Mouse (Mus musculus) heart, embryonic 16.5 days (tissue): ENCODE measurements around the gene Wdr19. TPM values are rescaled to one million over a fixed set of nuclear protein-coding genes. Genes with fewer than 3 reads are reported as not detected.
"Not testable (repeated sequence)": the region's sequence is repeated elsewhere in the genome, so short reads cannot be mapped to it uniquely, and the experiment has no call there.

Experiments
- ATAC-seq: fragments of 200-750 bp; cut with Nextera tagmentation; replicated peaks from 2 replicates; pipeline ENCODE4 v1.8.0; 2017; ENCODE audit warnings: moderate number of reproducible peaks; ENCODE audit not compliant: insufficient read depth, low FRiP score; ENCODE audit errors: extremely low read depth
- H3K27ac ChIP-seq: fragments of 300-500 bp; sonication (generic); 2 replicates; pipeline ENCODE4 v1.5.1; 2014; ENCODE audit warnings: mild to moderate bottlenecking, low read length, control low read depth, moderate library complexity
- H3K27me3 ChIP-seq: fragments of 300-500 bp; sonication (generic); 2 replicates; pipeline ENCODE4 v1.6.1; 2014; ENCODE audit warnings: low read length, mixed read lengths; ENCODE audit not compliant: control insufficient read depth, insufficient read depth
- H3K36me3 ChIP-seq: fragments of 300-500 bp; sonication (generic); 2 replicates; pipeline ENCODE4 v1.6.1; 2014; ENCODE audit not compliant: control insufficient read depth, insufficient read depth
- H3K4me1 ChIP-seq: fragments of 300-500 bp; sonication (generic); 2 replicates; pipeline ENCODE4 v1.6.1; 2014; ENCODE audit warnings: low read length, mixed read lengths; ENCODE audit not compliant: control insufficient read depth, insufficient read depth
- H3K4me2 ChIP-seq: fragments of 300-500 bp; sonication (generic); 2 replicates; pipeline ENCODE4 v1.6.1; 2014; ENCODE audit warnings: low read depth, mild to moderate bottlenecking, control low read depth, low read length
- H3K4me3 ChIP-seq: fragments of 300-500 bp; sonication (generic); 2 replicates; pipeline ENCODE4 v1.5.1; 2014; ENCODE audit warnings: mild to moderate bottlenecking, control low read depth, low read length
- H3K9ac ChIP-seq: fragments of 300-500 bp; sonication (generic); 2 replicates; pipeline ENCODE4 v1.6.1; 2014; ENCODE audit warnings: low read length, control low read depth
- H3K9me3 ChIP-seq: fragments of 300-500 bp; sonication (generic); replicated peaks from 2 replicates; pipeline ENCODE4 v1.6.1; 2016; ENCODE audit warnings: low read length; ENCODE audit not compliant: control insufficient read depth
- WGBS: fragments of 180-500 bp; shearing (Covaris S2); extraction: QIAGEN DNeasy Blood & Tissue Kit; methylation state at CpG from one replicate; pipeline ENCODE4 v1.1.7; 2014; 5-methylcytosine and 5-hydroxymethylcytosine counted together
- polyA plus RNA-seq: library from polyadenylated mRNA; unstranded; fragments of >200 nt; fragmentation: Nextera tagmentation; extraction: Ambion mirVana; gene quantifications from 2 replicates; pipeline ENCODE4 v1.2.1, GENCODE M21; 2015

Gene Wdr19
- polyA plus RNA-seq, 1 experiment from 2014 or later, result 5.0 TPM

- 94% methylated on average over 3 of the region's 3 CpGs for WGBS
- Histone ChIP-seq H3K27ac (no peak overlapping the region), H3K36me3 (peaks cover 20% of the 10 kb centered on the region), H3K4me1 (no peaks in the 10 kb centered on the region), H3K9me3 (0 out of 2 replicates have a peak, but pooled peaks cover 3% of the 10 kb centered on the region), H3K4me3 (no peak overlapping the region), H3K27me3 (no peaks in the 10 kb centered on the region), H3K4me2 (no peak overlapping the region), H3K9ac (no peak overlapping the region)
- no peak for ATAC-seq
Measured at GRCm38 (mm10) chr5:65284171-65284570, 84.7 kb downstream of the Wdr19 start.

- H3K4me3 ChIP-seq, result no peak overlapping the region
- H3K4me2 ChIP-seq, result no peak overlapping the region
- 78% methylated on average over 24 of the region's 24 CpGs for WGBS
- H3K27ac ChIP-seq, result no peak overlapping the region
- no peak overlapping the region for H3K9ac ChIP-seq
- H3K9me3 ChIP-seq, result 0 out of 2 replicates have a peak, but pooled peaks cover 3% of the 10 kb centered on the region
- H3K36me3 ChIP-seq, result peaks cover 32% of the 10 kb centered on the region
- no peaks in the 10 kb centered on the region for H3K27me3 ChIP-seq
- H3K4me1 ChIP-seq, result no peaks in the 10 kb centered on the region
- ATAC-seq, result no peak
Measured at GRCm38 (mm10) chr5:65287751-65288701, 88.5 kb downstream of the Wdr19 start.

DNA sequence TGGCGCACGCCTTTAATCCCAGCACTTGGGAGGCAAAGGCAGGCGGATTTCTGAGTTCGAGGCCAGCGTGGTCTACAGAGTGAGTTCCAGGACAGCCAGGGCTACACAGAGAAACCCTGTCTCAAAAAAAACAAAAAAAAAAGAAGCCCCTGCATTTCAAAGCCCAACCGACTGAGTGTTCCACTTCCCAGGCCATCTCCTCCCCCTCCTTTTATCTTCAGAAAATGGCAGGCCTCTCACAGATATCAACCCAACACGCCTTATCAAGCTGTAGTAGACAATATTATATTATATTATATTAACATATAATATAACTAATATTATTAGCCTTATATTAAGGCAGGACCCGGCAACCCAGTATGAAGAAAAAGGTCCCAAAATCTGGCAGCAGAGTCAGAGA, 89.5 kb downstream of the Wdr19 start:
- not testable (repeated sequence) for H3K9ac ChIP-seq, H3K4me3 ChIP-seq, H3K27me3 ChIP-seq, H3K9me3 ChIP-seq, H3K4me2 ChIP-seq, H3K4me1 ChIP-seq, ATAC-seq, H3K27ac ChIP-seq
- H3K36me3 ChIP-seq, result peaks cover 36% of the 10 kb centered on the region
- WGBS, result 81% methylated on average over 8 of the region's 8 CpGs

GRCm38 (mm10) chr5:65293627-65294026, 94.1 kb downstream of the Wdr19 start:
- no peaks in the 10 kb centered on the region for H3K9me3 ChIP-seq
- H3K9ac ChIP-seq, result no peak overlapping the region
- H3K4me1 ChIP-seq, result no peaks in the 10 kb centered on the region
- no peak overlapping the region for H3K4me2 ChIP-seq
- H3K27me3 ChIP-seq, result no peaks in the 10 kb centered on the region
- no peak overlapping the region for H3K4me3 ChIP-seq
- WGBS, result 85% methylated on average over 6 of the region's 6 CpGs
- H3K27ac ChIP-seq, result no peak overlapping the region
- ATAC-seq, result no peak
- peaks cover 29% of the 10 kb centered on the region for H3K36me3 ChIP-seq

DNA sequence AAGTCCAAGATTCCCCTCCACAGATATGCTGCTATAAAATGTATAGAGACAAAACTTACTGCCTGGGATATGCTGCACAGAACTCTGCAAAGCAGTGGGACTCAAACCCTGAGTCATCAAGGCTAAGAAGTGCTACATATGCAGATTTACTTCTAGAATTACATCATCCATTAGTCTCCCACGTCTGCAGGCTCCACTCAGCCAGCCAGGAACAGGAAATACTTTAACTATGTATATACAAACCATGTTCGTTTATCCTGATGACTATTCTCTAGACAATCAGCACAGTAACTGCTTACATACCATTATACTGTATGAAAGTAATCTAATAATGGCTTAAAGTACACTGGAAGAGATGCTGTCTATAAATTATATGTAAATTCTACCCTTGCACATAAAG, 94.8 kb downstream of the Wdr19 start:
- Histone ChIP-seq H3K9ac (no peak overlapping the region), H3K27ac (no peak overlapping the region), H3K9me3 (no peaks in the 10 kb centered on the region), H3K4me1 (no peaks in the 10 kb centered on the region), H3K4me3 (no peak overlapping the region), H3K4me2 (no peak overlapping the region), H3K27me3 (no peaks in the 10 kb centered on the region), H3K36me3 (peaks cover 29% of the 10 kb centered on the region)
- WGBS, result 47% methylated on average over 2 of the region's 2 CpGs
- no peak for ATAC-seq

- WGBS, result 62% methylated on average over 7 of the region's 7 CpGs
- ATAC-seq, result no peak
- Histone ChIP-seq H3K27me3 (no peaks in the 10 kb centered on the region), H3K27ac (no peak overlapping the region), H3K9ac (no peak overlapping the region), H3K4me2 (no peak overlapping the region), H3K36me3 (peaks cover 18% of the 10 kb centered on the region), H3K9me3 (no peaks in the 10 kb centered on the region), H3K4me3 (no peak overlapping the region), H3K4me1 (no peaks in the 10 kb centered on the region)
Measured at GRCm38 (mm10) chr5:65298167-65298950, 98.9 kb downstream of the Wdr19 start.

DNA sequence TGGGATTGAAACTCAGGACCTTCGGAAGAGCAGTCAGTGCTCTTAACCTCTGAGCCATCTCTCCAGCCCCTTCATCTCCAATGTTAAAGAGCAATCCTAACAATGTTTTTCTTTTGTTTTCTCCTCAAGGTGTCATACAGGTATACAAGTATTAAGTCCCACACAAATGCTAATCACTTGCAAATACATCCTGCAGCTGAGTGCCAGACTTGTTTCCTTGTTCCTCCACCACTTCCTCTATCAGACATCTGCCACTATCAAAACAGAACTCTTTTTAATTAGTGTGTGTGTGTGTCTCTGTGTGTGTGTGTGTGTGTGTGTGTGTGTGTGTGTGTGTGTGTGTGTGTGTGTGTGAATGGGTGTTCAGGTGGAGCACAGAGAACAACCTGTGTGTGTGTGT, 100.1 kb downstream of the Wdr19 start:
- H3K4me2 ChIP-seq, H3K4me3 ChIP-seq, H3K4me1 ChIP-seq, H3K9ac ChIP-seq, H3K9me3 ChIP-seq, ATAC-seq, H3K27me3 ChIP-seq, H3K27ac ChIP-seq: not testable (repeated sequence)
- 89% methylated on average over 1 of the region's 1 CpGs for WGBS
- peaks cover 15% of the 10 kb centered on the region for H3K36me3 ChIP-seq

DNA sequence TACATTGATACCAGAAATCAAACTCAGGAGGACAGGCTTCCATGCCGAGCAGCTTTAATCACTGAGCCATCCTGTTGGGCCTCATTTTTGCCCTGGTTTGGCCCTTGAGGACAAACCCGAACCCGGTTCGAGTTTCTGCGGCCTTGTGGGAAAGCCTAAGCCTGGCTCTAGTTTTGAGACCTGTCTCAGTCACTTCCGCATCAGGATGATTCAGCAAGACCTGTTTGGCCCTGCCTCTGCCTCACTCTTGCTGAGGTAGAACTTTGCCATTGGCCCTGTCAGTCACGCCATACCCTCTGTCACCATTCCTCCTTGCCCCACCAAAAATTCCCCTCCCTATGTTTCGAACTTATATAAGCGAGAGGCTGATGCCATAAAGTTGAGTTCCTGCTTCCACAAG, 100.6 kb downstream of the Wdr19 start:
- H3K9ac ChIP-seq, result no peak overlapping the region
- peaks cover 15% of the 10 kb centered on the region for H3K36me3 ChIP-seq
- ATAC-seq, result no peak
- H3K4me1 ChIP-seq, result no peaks in the 10 kb centered on the region
- no peaks in the 10 kb centered on the region for H3K9me3 ChIP-seq
- 91% methylated on average over 9 of the region's 9 CpGs for WGBS
- H3K27me3 ChIP-seq, result no peaks in the 10 kb centered on the region
- H3K27ac ChIP-seq, result no peak overlapping the region
- no peak overlapping the region for H3K4me3 ChIP-seq
- no peak overlapping the region for H3K4me2 ChIP-seq

DNA sequence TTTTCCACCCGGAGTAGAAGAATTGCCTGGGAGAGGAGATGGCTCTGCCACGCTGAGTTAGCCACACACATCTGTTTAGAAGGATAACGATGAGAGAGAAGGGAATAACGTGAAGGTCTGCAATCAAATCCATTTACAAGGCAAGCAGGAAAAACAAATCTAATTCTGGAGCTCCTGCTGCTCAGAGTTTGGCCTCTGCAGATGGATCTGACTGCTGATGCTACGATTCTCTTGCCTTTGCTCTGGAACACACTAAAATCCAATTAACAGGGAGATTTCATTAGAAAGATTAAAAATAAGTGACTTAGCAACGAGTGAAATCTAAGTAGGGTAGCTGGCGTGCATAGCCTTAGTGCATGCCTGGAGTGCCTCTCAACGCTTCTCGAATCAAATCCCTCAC, 106.0 kb downstream of the Wdr19 start:
- no peak overlapping the region for H3K27ac ChIP-seq
- no peak for ATAC-seq
- H3K27me3 ChIP-seq, result no peaks in the 10 kb centered on the region
- H3K4me3 ChIP-seq, result no peak overlapping the region
- 73% methylated on average over 9 of the region's 9 CpGs for WGBS
- no peak overlapping the region for H3K9ac ChIP-seq
- H3K36me3 ChIP-seq, result peaks cover 6% of the 10 kb centered on the region
- no peaks in the 10 kb centered on the region for H3K4me1 ChIP-seq
- H3K4me2 ChIP-seq, result no peak overlapping the region
- no peaks in the 10 kb centered on the region for H3K9me3 ChIP-seq
